Mouse (Mus musculus) lung, postnatal 0 days (tissue): Measurements from ENCODE around the gene Bcl2.

Experiments
- CTCF ChIP-seq: IDR thresholded peaks from 2 replicates; pipeline ENCODE4 v1.5.1; 2016; ENCODE audit warnings: antibody characterized with exemption, mild to moderate bottlenecking
- EP300 ChIP-seq: IDR thresholded peaks from 2 replicates; pipeline ENCODE4 v1.6.1; 2016; ENCODE audit warnings: antibody characterized with exemption, mild to moderate bottlenecking, control low read depth

DNA sequence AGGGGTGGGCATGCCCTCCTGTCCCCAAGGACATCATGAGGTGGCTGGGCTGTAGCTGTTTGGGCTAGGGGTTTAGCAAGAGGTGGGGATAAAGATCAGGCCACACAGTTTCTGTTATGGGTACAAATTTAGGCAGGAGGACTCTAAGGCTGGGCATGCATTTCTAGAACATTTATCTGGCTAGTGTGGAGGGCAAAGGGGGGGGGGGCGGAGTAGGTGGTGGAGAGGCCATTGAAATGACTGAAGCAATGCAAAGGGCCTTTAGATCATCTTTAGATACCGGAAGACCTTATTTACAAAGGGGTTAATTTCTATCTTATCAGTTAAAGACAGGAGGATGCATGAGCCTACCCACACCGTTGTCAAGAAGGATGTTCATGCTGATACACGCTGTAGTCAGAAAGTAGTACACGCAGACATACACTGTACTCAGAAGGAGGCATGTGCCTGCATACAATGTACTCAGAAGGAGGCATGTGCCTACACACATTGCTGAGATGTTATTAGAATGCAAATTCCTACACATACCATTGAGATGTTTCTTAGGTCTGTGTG, 55.7 kb downstream of the Bcl2 start:
- TF ChIP-seq CTCF (no peak), EP300 (no peak)
